7 mouse cellular contexts compared by ENCODE assay signal in genomic region chr8:114439334-114440204, GRCm38 (mm10). TPM values are rescaled to one million over a fixed set of nuclear protein-coding genes. Genes with fewer than 3 reads are reported as not detected.
DNase-seq lines count a peak whose midpoint lies in the region; ATAC-seq lines count a peak whose summit lies in the region.

Wwox (plus strand) TSS chr8:114439655.

- H3K9me3 ChIP-seq in intestine, embryonic 15.5 days, result no peaks in the 10 kb centered on the region
- no peaks in the 10 kb centered on the region for H3K9me3 ChIP-seq in midbrain, embryonic 10.5 days (replicated peaks)

- peak within 1 kb of the TSS; percentile 90 for H3K4me2 ChIP-seq in intestine, embryonic 15.5 days (replicated peaks)

- peak within 1 kb of the TSS; percentile 88 for H3K27ac ChIP-seq in intestine, embryonic 15.5 days
- peak within 1 kb of the TSS; percentile 87 for H3K27ac ChIP-seq in midbrain, embryonic 10.5 days (replicated peaks)

- H3K36me3 ChIP-seq in intestine, embryonic 15.5 days, result no peaks in the 10 kb centered on the region
- no peaks in the 10 kb centered on the region for H3K36me3 ChIP-seq in midbrain, embryonic 10.5 days

- peaks cover 7% of the 10 kb centered on the region for H3K4me1 ChIP-seq in intestine, embryonic 15.5 days (replicated peaks)
- H3K4me1 ChIP-seq in midbrain, embryonic 10.5 days, result peaks cover 12% of the 10 kb centered on the region

- ATAC-seq in intestine, embryonic 15.5 days, result peak; percentile 97

- peak within 1 kb of the TSS; percentile 81 for H3K4me3 ChIP-seq in intestine, embryonic 15.5 days (replicated peaks)
- H3K4me3 ChIP-seq in midbrain, embryonic 10.5 days, result peak within 1 kb of the TSS; percentile 62

- peak within 1 kb of the TSS; percentile 75 for H3K9ac ChIP-seq in intestine, embryonic 15.5 days

- H3K27me3 ChIP-seq in intestine, embryonic 15.5 days (replicated peaks), result no peaks in the 10 kb centered on the region
- no peaks in the 10 kb centered on the region for H3K27me3 ChIP-seq in midbrain, embryonic 10.5 days (ENCODE audit: low read depth, poor library complexity, severe bottlenecking)

- peak; percentile 100 for DNase-seq in adrenal gland, adult 2 months
- DNase-seq in embryo, embryonic 11.5 days (ENCODE audit: low read depth, low spot score), result peak; percentile 95
- DNase-seq in gastrocnemius, postnatal 36 days, result peak; percentile 98 to 100
- peak; percentile 99 to 100 for DNase-seq in left cerebral cortex, postnatal 25 days (ENCODE audit: low spot score in 2 of 2)
- DNase-seq in midbrain, embryonic 10.5 days (ENCODE audit: low spot score), result peak; percentile 99
- DNase-seq in right cerebral cortex, postnatal 4 days, result peak; percentile 100

- under 1% methylated on average over 54 of the region's 54 CpGs for WGBS in intestine, embryonic 15.5 days
- WGBS in midbrain, embryonic 10.5 days, result under 1% methylated on average over 54 of the region's 54 CpGs

- intact Hi-C loops in gastrocnemius, postnatal 36 days (cut with DNase I), result loop anchor here (5.0 to 10.0 kb wide), 2 partner anchors 357 to 775 kb away; no protein-coding TSS in a partner anchor
- intact Hi-C loops in left cerebral cortex, postnatal 25 days (cut with DNase I), result loop anchor here (2.0 kb wide), 1 partner anchor 359 kb away; no protein-coding TSS in a partner anchor

RNA-seq across cellular contexts. Expression of gene Wwox, which starts in this region (rescaled TPM):
- total RNA-seq in adrenal gland, adult 2 months (2021), result 10 to 100 TPM; 24.5 to 30.6 TPM
- polyA plus RNA-seq in adrenal gland, adult 2 months (2012; rRNA removed), result 18.6 and 20.4 TPM in 2 replicates
- total RNA-seq in gastrocnemius, postnatal 36 days (2021), result 1 to 10 TPM; 7.4 to 7.5 TPM
- polyA plus RNA-seq in intestine, embryonic 15.5 days (2015; fragmentation: Nextera tagmentation; extraction: Ambion mirVana), result 11.6 TPM in 2 replicates
- total RNA-seq in left cerebral cortex, postnatal 25 days (2021), result 10 to 100 TPM; 12.7 to 13.6 TPM
- 10.6 and 13.9 TPM in 2 replicates for polyA plus RNA-seq in midbrain, embryonic 10.5 days (2016; fragmentation: Nextera tagmentation; extraction: Ambion mirVana)

Comparison
In these comparisons a context has a peak if more than half of its experiments do, and no peak if none do; other contexts are left out.
1. Peak in every context shown above with its lines: DNase-seq, ATAC-seq, H3K4me3 ChIP-seq and H3K27ac ChIP-seq.